Mouse (Mus musculus) embryonic facial prominence, embryonic 15.5 days (tissue): ENCODE measurements around the gene Rgs12. TPM values are rescaled to one million over a fixed set of nuclear protein-coding genes. Genes with fewer than 3 reads are reported as not detected.

Source experiments
- ATAC-seq: fragments of 200-750 bp; cut with Nextera tagmentation; 2 replicates; pipeline ENCODE4 v1.8.0; 2017; ENCODE audit warnings: low read depth, moderate TSS enrichment; ENCODE audit not compliant: insufficient number of reproducible peaks, low FRiP score, low TSS enrichment
- H3K27ac ChIP-seq: fragments of 300-500 bp; sonication (generic); replicated peaks from 2 replicates; pipeline ENCODE4 v1.5.1; 2015; ENCODE audit warnings: mild to moderate bottlenecking, inconsistent platforms
- H3K27me3 ChIP-seq: fragments of 300-500 bp; sonication (generic); 2 replicates; pipeline ENCODE4 v1.6.1; 2015; ENCODE audit warnings: inconsistent platforms
- H3K36me3 ChIP-seq: fragments of 300-500 bp; sonication (generic); 2 replicates; pipeline ENCODE4 v1.6.1; 2015; ENCODE audit warnings: mild to moderate bottlenecking, inconsistent platforms
- H3K4me1 ChIP-seq: fragments of 300-500 bp; sonication (generic); 2 replicates; pipeline ENCODE4 v1.6.1; 2015; ENCODE audit warnings: inconsistent platforms
- H3K4me2 ChIP-seq: fragments of 300-500 bp; sonication (generic); replicated peaks from 2 replicates; pipeline ENCODE4 v1.6.1; 2015; ENCODE audit warnings: mild to moderate bottlenecking, inconsistent platforms
- H3K4me3 ChIP-seq: fragments of 300-500 bp; sonication (generic); replicated peaks from 2 replicates; pipeline ENCODE4 v1.5.1; 2015; ENCODE audit warnings: mild to moderate bottlenecking, inconsistent platforms
- H3K9ac ChIP-seq: fragments of 300-500 bp; sonication (generic); 2 replicates; pipeline ENCODE4 v1.6.1; 2015; ENCODE audit warnings: inconsistent platforms
- H3K9me3 ChIP-seq: fragments of 300-500 bp; sonication (generic); replicated peaks from 2 replicates; pipeline ENCODE4 v1.6.1; 2016; ENCODE audit warnings: inconsistent platforms
- WGBS: fragments of 180-500 bp; shearing (Covaris S2); methylation state at CpG from one replicate; pipeline ENCODE4 v1.1.7; 2015; 5-methylcytosine and 5-hydroxymethylcytosine counted together
- polyA plus RNA-seq: library from polyadenylated mRNA; unstranded; fragments of >200 nt; fragmentation: Nextera tagmentation; extraction: Ambion mirVana; gene quantifications from 2 replicates; pipeline ENCODE4 v1.2.1, GENCODE M21; 2015

Rgs12 gene
- polyA plus RNA-seq, 1 experiment from 2014 or later = 42.3 TPM

- H3K4me2 ChIP-seq = no peak overlapping the region
Observed at GRCm38 (mm10) chr5:34960021-34960420, 10.8 kb downstream of the Rgs12 start.

GRCm38 (mm10) chr5:34965531-34965930 lies 16.3 kb downstream of the Rgs12 start:
- Histone ChIP-seq H3K27me3 (no peaks in the 10 kb centered on the region), H3K4me3 (no peak overlapping the region), H3K4me2 (no peak overlapping the region), H3K4me1 (peaks cover 10% of the 10 kb centered on the region; the same call in 1 of the 2 replicates), H3K9ac (no peak overlapping the region), H3K36me3 (peaks cover 36% of the 10 kb centered on the region), H3K27ac (no peak overlapping the region), H3K9me3 (no peaks in the 10 kb centered on the region)
- no peak for ATAC-seq
- 95% methylated on average over 12 of the region's 12 CpGs for whole genome bisulfite sequencing

More at GRCm38 (mm10) chr5:34960021-34960420, 10.8 kb downstream of the Rgs12 start:
- H3K4me3 ChIP-seq = no peak overlapping the region
- no peaks in the 10 kb centered on the region for H3K27me3 ChIP-seq
- H3K9ac ChIP-seq = no peak overlapping the region
- peaks cover 4% of the 10 kb centered on the region for H3K36me3 ChIP-seq
- H3K27ac ChIP-seq = no peak overlapping the region
- WGBS = 88% methylated on average over 1 of the region's 1 CpGs
- H3K9me3 ChIP-seq = no peaks in the 10 kb centered on the region
- no peak for ATAC-seq
- peaks cover 61% of the 10 kb centered on the region for H3K4me1 ChIP-seq

- H3K36me3 ChIP-seq = peaks cover 38% of the 10 kb centered on the region
Observed at GRCm38 (mm10) chr5:34968386-34968785, 19.1 kb downstream of the Rgs12 start.

GRCm38 (mm10) chr5:34972471-34972870 lies 23.2 kb downstream of the Rgs12 start:
- Histone ChIP-seq H3K9ac (no peak overlapping the region), H3K27me3 (no peaks in the 10 kb centered on the region), H3K9me3 (no peaks in the 10 kb centered on the region), H3K36me3 (peaks cover 31% of the 10 kb centered on the region), H3K27ac (no peak overlapping the region), H3K4me3 (no peak overlapping the region), H3K4me2 (no peak overlapping the region), H3K4me1 (0 out of 2 replicates have a peak, but pooled peaks cover 2% of the 10 kb centered on the region)
- WGBS = 85% methylated on average over 3 of the region's 3 CpGs
- no peak for ATAC-seq

More at GRCm38 (mm10) chr5:34968386-34968785, 19.1 kb downstream of the Rgs12 start:
- ATAC-seq = no peak; the same call in 1 of the 2 replicates
- Histone ChIP-seq H3K27ac (no peak overlapping the region), H3K4me3 (no peak overlapping the region), H3K4me2 (no peak overlapping the region), H3K9ac (no peak overlapping the region), H3K9me3 (no peaks in the 10 kb centered on the region), H3K27me3 (no peaks in the 10 kb centered on the region), H3K4me1 (no peaks in the 10 kb centered on the region)
- WGBS = 88% methylated on average over 5 of the region's 5 CpGs

GRCm38 (mm10) chr5:34973560-34974317 lies 24.5 kb downstream of the Rgs12 start:
- Histone ChIP-seq H3K9ac (no peak overlapping the region), H3K4me1 (0 out of 2 replicates have a peak, but pooled peaks cover 2% of the 10 kb centered on the region), H3K4me2 (no peak overlapping the region), H3K27me3 (no peaks in the 10 kb centered on the region), H3K27ac (0 out of 2 replicates have a peak overlapping the region, but pooled peaks have one; percentile 34), H3K9me3 (no peaks in the 10 kb centered on the region), H3K4me3 (no peak overlapping the region), H3K36me3 (peaks cover 25% of the 10 kb centered on the region)
- no peak; the same call in 1 of the 2 replicates for ATAC-seq
- 73% methylated on average over 8 of the region's 8 CpGs for WGBS

- no peaks in the 10 kb centered on the region for H3K9me3 ChIP-seq
- H3K27me3 ChIP-seq = no peaks in the 10 kb centered on the region
- ATAC-seq = no peak
- no peak overlapping the region for H3K9ac ChIP-seq
- 0 out of 2 replicates have a peak, but pooled peaks cover 2% of the 10 kb centered on the region for H3K4me1 ChIP-seq
- no peak overlapping the region for H3K4me3 ChIP-seq
- no peak overlapping the region for H3K4me2 ChIP-seq
- H3K27ac ChIP-seq = no peak overlapping the region
- WGBS = 90% methylated on average over 11 of the region's 11 CpGs
- H3K36me3 ChIP-seq = peaks cover 25% of the 10 kb centered on the region
Observed at GRCm38 (mm10) chr5:34974773-34975443, 25.7 kb downstream of the Rgs12 start.

GRCm38 (mm10) chr5:34976540-34977292 lies 27.5 kb downstream of the Rgs12 start:
- 0 out of 2 replicates have a peak, but pooled peaks cover 2% of the 10 kb centered on the region for H3K4me1 ChIP-seq
- no peak overlapping the region for H3K4me3 ChIP-seq
- H3K36me3 ChIP-seq = peaks cover 25% of the 10 kb centered on the region
- no peak overlapping the region for H3K27ac ChIP-seq
- no peak overlapping the region for H3K4me2 ChIP-seq
- no peak overlapping the region for H3K9ac ChIP-seq
- WGBS = 86% methylated on average over 9 of the region's 9 CpGs
- no peaks in the 10 kb centered on the region for H3K9me3 ChIP-seq
- no peaks in the 10 kb centered on the region for H3K27me3 ChIP-seq
- no peak for ATAC-seq

- 0 out of 2 replicates have a peak, but pooled peaks cover 2% of the 10 kb centered on the region for H3K4me1 ChIP-seq
- H3K9me3 ChIP-seq = no peaks in the 10 kb centered on the region
- 76% methylated on average over 6 of the region's 6 CpGs for WGBS
- H3K36me3 ChIP-seq = peaks cover 44% of the 10 kb centered on the region
- ATAC-seq = no peak
- H3K27me3 ChIP-seq = no peaks in the 10 kb centered on the region
- no peak overlapping the region for H3K4me3 ChIP-seq
- H3K27ac ChIP-seq = no peak overlapping the region
- H3K9ac ChIP-seq = no peak overlapping the region
- no peak overlapping the region for H3K4me2 ChIP-seq
Observed at GRCm38 (mm10) chr5:34980099-34980498, 30.9 kb downstream of the Rgs12 start.

GRCm38 (mm10) chr5:34981734-34982133 lies 32.5 kb downstream of the Rgs12 start:
- no peak for ATAC-seq
- WGBS = 54% methylated on average over 3 of the region's 3 CpGs

GRCm38 (mm10) chr5:34984933-34985332 lies 35.7 kb downstream of the Rgs12 start:
- ATAC-seq = no peak
- Histone ChIP-seq H3K4me1 (peaks cover 23% of the 10 kb centered on the region), H3K4me3 (no peak overlapping the region), H3K27ac (no peak overlapping the region), H3K4me2 (no peak overlapping the region), H3K27me3 (no peaks in the 10 kb centered on the region), H3K9ac (no peak overlapping the region), H3K36me3 (peaks cover 23% of the 10 kb centered on the region), H3K9me3 (no peaks in the 10 kb centered on the region)
- WGBS = 76% methylated on average over 2 of the region's 2 CpGs

More at GRCm38 (mm10) chr5:34981734-34982133, 32.5 kb downstream of the Rgs12 start:
- no peaks in the 10 kb centered on the region for H3K4me1 ChIP-seq
- H3K4me3 ChIP-seq = no peak overlapping the region
- no peaks in the 10 kb centered on the region for H3K9me3 ChIP-seq
- H3K36me3 ChIP-seq = peaks cover 31% of the 10 kb centered on the region
- H3K4me2 ChIP-seq = no peak overlapping the region
- no peaks in the 10 kb centered on the region for H3K27me3 ChIP-seq
- no peak overlapping the region for H3K9ac ChIP-seq
- no peak overlapping the region for H3K27ac ChIP-seq

- no peak overlapping the region for H3K4me3 ChIP-seq
Observed at GRCm38 (mm10) chr5:34985867-34986266, 36.6 kb downstream of the Rgs12 start.

More at GRCm38 (mm10) chr5:34985867-34986266, 36.6 kb downstream of the Rgs12 start:
- H3K9ac ChIP-seq = no peak overlapping the region
- 39% methylated on average over 2 of the region's 2 CpGs for WGBS
- peaks cover 23% of the 10 kb centered on the region for H3K36me3 ChIP-seq
- H3K27me3 ChIP-seq = no peaks in the 10 kb centered on the region
- no peaks in the 10 kb centered on the region for H3K9me3 ChIP-seq
- H3K27ac ChIP-seq = no peak overlapping the region
- ATAC-seq = no peak
- no peak overlapping the region for H3K4me2 ChIP-seq
- H3K4me1 ChIP-seq = peaks cover 29% of the 10 kb centered on the region
